Mouse (Mus musculus) cerebellum, adult 11-12 months (tissue): Measurements from ENCODE around the gene Asrgl1.
"Not testable (repeated sequence)": the region's sequence is repeated elsewhere in the genome, so short reads cannot be mapped to it uniquely, and the experiment has no call there.

Source experiments
- DNase-seq: peaks from one replicate; pipeline ENCODE4 v3.0.0; 2022

Asrgl1 gene

GRCm38 (mm10) chr19:9135512-9136331, at the start of gene Asrgl1:
TSS of gene Asrgl1 (minus strand) at chr19:9135636.
- peak; percentile 90 for DNase-seq

GRCm38 (mm10) chr19:9146214-9146613, 10.8 kb upstream of the Asrgl1 start:
- no peak for DNase-seq

GRCm38 (mm10) chr19:9143639-9144125, 8.2 kb upstream of the Asrgl1 start:
- DNase-seq: no peak

- DNase-seq: no peak
These were observed 7.8 kb upstream of the Asrgl1 start for GRCm38 (mm10) chr19:9143230-9143629.

GRCm38 (mm10) chr19:9140361-9140760, 4.9 kb upstream of the Asrgl1 start:
- DNase-seq: not testable (repeated sequence)

GRCm38 (mm10) chr19:9137159-9137558, 1.7 kb upstream of the Asrgl1 start:
- no peak for DNase-seq

GRCm38 (mm10) chr19:9134746-9135511, 507 bp downstream of the Asrgl1 start:
- DNase-seq: peak; percentile 72

GRCm38 (mm10) chr19:9129996-9130395, 5.4 kb downstream of the Asrgl1 start:
- DNase-seq: no peak

GRCm38 (mm10) chr19:9128499-9129194, 6.8 kb downstream of the Asrgl1 start:
- DNase-seq: peak; percentile 58

GRCm38 (mm10) chr19:9123986-9124385, 11.4 kb downstream of the Asrgl1 start:
- not testable (repeated sequence) for DNase-seq

GRCm38 (mm10) chr19:9122390-9122789, 13.0 kb downstream of the Asrgl1 start:
- DNase-seq: no peak

GRCm38 (mm10) chr19:9119655-9120425, 15.6 kb downstream of the Asrgl1 start:
- no peak for DNase-seq

GRCm38 (mm10) chr19:9117275-9117674, 18.2 kb downstream of the Asrgl1 start:
- no peak for DNase-seq

GRCm38 (mm10) chr19:9116268-9116667, 19.2 kb downstream of the Asrgl1 start:
- DNase-seq: no peak

GRCm38 (mm10) chr19:9112043-9112442, 23.4 kb downstream of the Asrgl1 start:
- peak; percentile 94 for DNase-seq

- peak; percentile 56 for DNase-seq
These were observed 25.1 kb downstream of the Asrgl1 start for GRCm38 (mm10) chr19:9110182-9110869.

GRCm38 (mm10) chr19:9108536-9108935, 26.9 kb downstream of the Asrgl1 start:
- DNase-seq: no peak

- DNase-seq: no peak
These were observed 28.1 kb downstream of the Asrgl1 start for GRCm38 (mm10) chr19:9107379-9107755.

- DNase-seq: no peak
These were observed 28.6 kb downstream of the Asrgl1 start for GRCm38 (mm10) chr19:9106751-9107378.

- no peak for DNase-seq
These were observed 29.3 kb downstream of the Asrgl1 start for GRCm38 (mm10) chr19:9106096-9106495.

- no peak for DNase-seq
These were observed 30.2 kb downstream of the Asrgl1 start for GRCm38 (mm10) chr19:9105101-9105685.
